Mouse (Mus musculus) liver, embryonic 12.5 days (tissue): ENCODE measurements around the gene Gm13691. TPM values are rescaled to one million over a fixed set of nuclear protein-coding genes. Genes with fewer than 3 reads are reported as not detected.
"Not testable (repeated sequence)": the region's sequence is repeated elsewhere in the genome, so short reads cannot be mapped to it uniquely, and the experiment has no call there.

Experiments
- ATAC-seq: fragments of 200-750 bp; cut with Nextera tagmentation; 2 replicates; pipeline ENCODE4 v1.8.0; 2017; ENCODE audit warnings: moderate number of reproducible peaks, mild to moderate bottlenecking, moderate library complexity
- H3K27ac ChIP-seq: fragments of 300-500 bp; sonication (generic); 2 replicates; pipeline ENCODE4 v1.5.1; 2016; ENCODE audit warnings: mild to moderate bottlenecking
- H3K27me3 ChIP-seq: fragments of 300-500 bp; sonication (generic); replicated peaks from 2 replicates; pipeline ENCODE4 v1.6.1; 2016; ENCODE audit warnings: mild to moderate bottlenecking, moderate library complexity
- H3K36me3 ChIP-seq: fragments of 300-500 bp; sonication (generic); 2 replicates; pipeline ENCODE4 v1.6.1; 2016; ENCODE audit warnings: mild to moderate bottlenecking, moderate library complexity
- H3K4me1 ChIP-seq: fragments of 300-500 bp; sonication (generic); 2 replicates; pipeline ENCODE4 v1.6.1; 2016
- H3K4me2 ChIP-seq: fragments of 300-500 bp; sonication (generic); 2 replicates; pipeline ENCODE4 v1.6.1; 2016; ENCODE audit warnings: mild to moderate bottlenecking, moderate library complexity
- H3K4me3 ChIP-seq: fragments of 300-500 bp; sonication (generic); 2 replicates; pipeline ENCODE4 v1.5.1; 2016; ENCODE audit warnings: mild to moderate bottlenecking, moderate library complexity
- H3K9ac ChIP-seq: fragments of 300-500 bp; sonication (generic); 2 replicates; pipeline ENCODE4 v1.6.1; 2016; ENCODE audit warnings: mild to moderate bottlenecking, moderate library complexity
- H3K9me3 ChIP-seq: fragments of 300-500 bp; sonication (generic); replicated peaks from 2 replicates; pipeline ENCODE4 v1.6.1; 2016; ENCODE audit warnings: mild to moderate bottlenecking, moderate library complexity
- WGBS: fragments of 180-500 bp; shearing (Covaris S2); methylation state at CpG from one replicate; pipeline ENCODE4 v1.1.7; 2016; ENCODE audit not compliant: insufficient replicate concordance; 5-methylcytosine and 5-hydroxymethylcytosine counted together
- polyA plus RNA-seq: library from polyadenylated mRNA; unstranded; fragments of >200 nt; fragmentation: Nextera tagmentation; extraction: Ambion mirVana; gene quantifications from 2 replicates; pipeline ENCODE4 v1.2.1, GENCODE M21; 2016

The Gm13691 gene
- polyA plus RNA-seq, 1 experiment from 2014 or later: not detected

- no peak overlapping the region for H3K9ac ChIP-seq
- H3K9me3 ChIP-seq: no peaks in the 10 kb centered on the region
- WGBS: 63% methylated on average over 1 of the region's 1 CpGs
- ATAC-seq: no peak
- no peak overlapping the region for H3K4me2 ChIP-seq
- no peaks in the 10 kb centered on the region for H3K36me3 ChIP-seq
- no peak overlapping the region for H3K27ac ChIP-seq
- no peaks in the 10 kb centered on the region for H3K27me3 ChIP-seq
- H3K4me3 ChIP-seq: no peak overlapping the region
- peaks cover 6% of the 10 kb centered on the region for H3K4me1 ChIP-seq
Observed at GRCm38 (mm10) chr2:84008913-84009312, 18.6 kb downstream of the Gm13691 start.

- Histone ChIP-seq H3K4me2 (no peak overlapping the region), H3K4me3 (no peak overlapping the region), H3K9ac (no peak overlapping the region), H3K9me3 (no peaks in the 10 kb centered on the region), H3K4me1 (peaks cover 6% of the 10 kb centered on the region), H3K27ac (no peak overlapping the region), H3K36me3 (no peaks in the 10 kb centered on the region), H3K27me3 (no peaks in the 10 kb centered on the region)
- no peak for ATAC-seq
- 18% methylated on average over 3 of the region's 3 CpGs for WGBS
Observed at GRCm38 (mm10) chr2:84009818-84010217, 19.5 kb downstream of the Gm13691 start.

- no peak for ATAC-seq
- Histone ChIP-seq H3K36me3 (no peaks in the 10 kb centered on the region), H3K9ac (no peak overlapping the region), H3K4me2 (no peak overlapping the region), H3K4me1 (peaks cover 21% of the 10 kb centered on the region), H3K9me3 (no peaks in the 10 kb centered on the region), H3K27me3 (no peaks in the 10 kb centered on the region), H3K27ac (no peak overlapping the region), H3K4me3 (no peak overlapping the region)
- WGBS: 62% methylated on average over 6 of the region's 6 CpGs
Observed at GRCm38 (mm10) chr2:84014572-84014971, 24.2 kb downstream of the Gm13691 start.

- 68% methylated on average over 5 of the region's 5 CpGs for WGBS
- not testable (repeated sequence) for H3K36me3 ChIP-seq, H3K9me3 ChIP-seq, H3K4me3 ChIP-seq, ATAC-seq, H3K4me2 ChIP-seq, H3K27me3 ChIP-seq, H3K27ac ChIP-seq, H3K9ac ChIP-seq
- peaks cover 23% of the 10 kb centered on the region for H3K4me1 ChIP-seq
Observed at GRCm38 (mm10) chr2:84016291-84016690, 25.9 kb downstream of the Gm13691 start.

GRCm38 (mm10) chr2:84018330-84018729 is 28.0 kb downstream of the Gm13691 start:
- Histone ChIP-seq H3K4me1 (peaks cover 26% of the 10 kb centered on the region), H3K9ac (no peak overlapping the region), H3K36me3 (no peaks in the 10 kb centered on the region), H3K4me2 (no peak overlapping the region), H3K27me3 (no peaks in the 10 kb centered on the region), H3K27ac (0 out of 2 replicates have a peak overlapping the region, but pooled peaks have one; percentile 14), H3K4me3 (no peak overlapping the region), H3K9me3 (no peaks in the 10 kb centered on the region)
- WGBS: 41% methylated on average over 3 of the region's 3 CpGs
- ATAC-seq: no peak

- peak; percentile 80 for ATAC-seq
- no peaks in the 10 kb centered on the region for H3K27me3 ChIP-seq
- H3K4me1 ChIP-seq: peaks cover 26% of the 10 kb centered on the region
- H3K4me2 ChIP-seq: peak overlapping the region; percentile 7; the same call in 1 of the 2 replicates
- 19% methylated on average over 8 of the region's 8 CpGs for WGBS
- H3K4me3 ChIP-seq: no peak overlapping the region
- H3K9ac ChIP-seq: no peak overlapping the region
- H3K27ac ChIP-seq: peak overlapping the region; percentile 53
- no peaks in the 10 kb centered on the region for H3K36me3 ChIP-seq
- no peaks in the 10 kb centered on the region for H3K9me3 ChIP-seq
Observed at GRCm38 (mm10) chr2:84019519-84020305, 29.4 kb downstream of the Gm13691 start.

- no peaks in the 10 kb centered on the region for H3K9me3 ChIP-seq
- no peak overlapping the region for H3K4me3 ChIP-seq
- H3K4me2 ChIP-seq: no peak overlapping the region
- H3K4me1 ChIP-seq: peaks cover 26% of the 10 kb centered on the region
- H3K27ac ChIP-seq: no peak overlapping the region
- H3K9ac ChIP-seq: no peak overlapping the region
- H3K27me3 ChIP-seq: no peaks in the 10 kb centered on the region
- 40% methylated on average over 2 of the region's 2 CpGs for WGBS
- no peak for ATAC-seq
- no peaks in the 10 kb centered on the region for H3K36me3 ChIP-seq
Observed at GRCm38 (mm10) chr2:84021930-84022329, 31.6 kb downstream of the Gm13691 start.

- WGBS: 81% methylated on average over 2 of the region's 2 CpGs
- no peak overlapping the region for H3K4me3 ChIP-seq
- H3K9ac ChIP-seq: no peak overlapping the region; the same call in 1 of the 2 replicates
- peaks cover 24% of the 10 kb centered on the region for H3K4me1 ChIP-seq
- no peak overlapping the region for H3K27ac ChIP-seq
- H3K27me3 ChIP-seq: no peaks in the 10 kb centered on the region
- no peak for ATAC-seq
- H3K4me2 ChIP-seq: no peak overlapping the region
- H3K36me3 ChIP-seq: no peaks in the 10 kb centered on the region
- no peaks in the 10 kb centered on the region for H3K9me3 ChIP-seq
Observed at GRCm38 (mm10) chr2:84022905-84023304, 32.6 kb downstream of the Gm13691 start.

- Histone ChIP-seq H3K4me2 (no peak overlapping the region), H3K27ac (no peak overlapping the region), H3K4me1 (peaks cover 20% of the 10 kb centered on the region), H3K4me3 (no peak overlapping the region), H3K27me3 (no peaks in the 10 kb centered on the region), H3K9me3 (no peaks in the 10 kb centered on the region), H3K9ac (no peak overlapping the region), H3K36me3 (no peaks in the 10 kb centered on the region)
- ATAC-seq: no peak
- 75% methylated on average over 2 of the region's 2 CpGs for WGBS
Observed at GRCm38 (mm10) chr2:84023319-84023718, 33.0 kb downstream of the Gm13691 start.

GRCm38 (mm10) chr2:84025217-84025616 is 34.9 kb downstream of the Gm13691 start:
- no peak overlapping the region for H3K27ac ChIP-seq
- no peaks in the 10 kb centered on the region for H3K9me3 ChIP-seq
- no peaks in the 10 kb centered on the region for H3K36me3 ChIP-seq
- no peak overlapping the region for H3K4me2 ChIP-seq
- no peak for ATAC-seq
- peaks cover 3% of the 10 kb centered on the region; the same call in 1 of the 2 replicates for H3K4me1 ChIP-seq
- 70% methylated on average over 4 of the region's 4 CpGs for WGBS
- no peak overlapping the region for H3K4me3 ChIP-seq
- H3K27me3 ChIP-seq: no peaks in the 10 kb centered on the region
- no peak overlapping the region for H3K9ac ChIP-seq

GRCm38 (mm10) chr2:84032505-84032904 is 42.2 kb downstream of the Gm13691 start:
- Histone ChIP-seq H3K9me3 (no peaks in the 10 kb centered on the region), H3K27ac (no peak overlapping the region), H3K27me3 (no peaks in the 10 kb centered on the region), H3K4me2 (no peak overlapping the region), H3K4me1 (no peaks in the 10 kb centered on the region), H3K36me3 (no peaks in the 10 kb centered on the region), H3K9ac (no peak overlapping the region), H3K4me3 (no peak overlapping the region)
- WGBS: 69% methylated on average over 2 of the region's 2 CpGs
- ATAC-seq: no peak

- Histone ChIP-seq H3K27me3 (no peaks in the 10 kb centered on the region), H3K9me3 (no peaks in the 10 kb centered on the region), H3K36me3 (no peaks in the 10 kb centered on the region), H3K9ac (no peak overlapping the region), H3K4me3 (no peak overlapping the region), H3K4me2 (no peak overlapping the region), H3K27ac (no peak overlapping the region), H3K4me1 (no peaks in the 10 kb centered on the region)
- ATAC-seq: no peak
- 76% methylated on average over 4 of the region's 4 CpGs for WGBS
Observed at GRCm38 (mm10) chr2:84035997-84036396, 45.6 kb downstream of the Gm13691 start.
